Mouse (Mus musculus): ENCODE data around the gene Fam20c.

DNA sequence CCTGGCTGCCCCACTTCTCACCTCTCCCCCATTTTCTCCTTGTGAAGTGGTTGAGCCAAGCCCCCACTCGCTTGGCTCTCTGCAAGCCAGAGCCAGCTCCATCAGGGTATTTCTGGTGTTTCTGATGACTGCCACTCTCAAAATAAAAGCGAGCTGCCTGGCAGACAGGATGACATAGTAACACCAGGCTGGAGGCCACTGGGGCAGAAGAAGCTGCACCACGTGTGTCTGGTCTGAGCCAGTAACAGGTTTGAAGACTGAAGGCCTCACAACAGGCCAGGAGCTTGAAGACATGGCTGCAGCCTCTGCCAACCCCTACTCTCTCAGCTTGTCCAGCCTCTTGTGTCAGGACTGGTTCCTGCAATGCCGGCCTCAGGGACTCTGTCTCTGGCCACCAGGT lies 8.0 kb downstream of the Fam20c start:
- no peak for TF ChIP-seq CTCF (IDR thresholded peaks at IDR 0.05; ENCODE audit: insufficient read depth, low read length)
- no peak for TF ChIP-seq POLR2A (IDR thresholded peaks at IDR 0.05; ENCODE audit: borderline replicate concordance, extremely low read depth, low read depth, low read length)

Measured in lung, adult 2 months (tissue).